Mouse (Mus musculus) right cerebral cortex, postnatal 10 days (tissue): ENCODE measurements around the gene Clstn1.
A peak's percentile ranks its signal among the peaks of the same experiment; 100 is the strongest.

Experiments
- DNase-seq, 2 experiments: peaks; one replicate each; pipeline ENCODE4 v3.0.0; 2021; ENCODE audit warnings: low spot score in 2 of 2

Clstn1 gene

GRCm38 (mm10) chr4:149567432-149568026, 18.7 kb upstream of the Clstn1 start:
- no peak for DNase-seq

GRCm38 (mm10) chr4:149568622-149569021, 17.6 kb upstream of the Clstn1 start:
- DNase-seq: no peak

- DNase-seq: peak in 1 of 2 experiments; percentile 54
Measured at GRCm38 (mm10) chr4:149569781-149570497, 16.3 kb upstream of the Clstn1 start.

- no peak for DNase-seq
Measured at GRCm38 (mm10) chr4:149570498-149570863, 15.8 kb upstream of the Clstn1 start.

GRCm38 (mm10) chr4:149571209-149571608, 15.1 kb upstream of the Clstn1 start:
- no peak for DNase-seq

- DNase-seq: peak in 1 of 2 experiments; percentile 43
Measured at GRCm38 (mm10) chr4:149571651-149572149, 14.6 kb upstream of the Clstn1 start.

GRCm38 (mm10) chr4:149572446-149572845, 13.8 kb upstream of the Clstn1 start:
- peak in 1 of 2 experiments; percentile 19 for DNase-seq

- peak in 1 of 2 experiments; percentile 20 for DNase-seq
Measured at GRCm38 (mm10) chr4:149572851-149573250, 13.4 kb upstream of the Clstn1 start.

- no peak for DNase-seq
Measured at GRCm38 (mm10) chr4:149574391-149574821, 11.9 kb upstream of the Clstn1 start.

- no peak for DNase-seq
Measured at GRCm38 (mm10) chr4:149576061-149576460, 10.2 kb upstream of the Clstn1 start.

- no peak for DNase-seq
Measured at GRCm38 (mm10) chr4:149576993-149577548, 9.2 kb upstream of the Clstn1 start.

GRCm38 (mm10) chr4:149578085-149578681, 8.1 kb upstream of the Clstn1 start:
- DNase-seq: no peak

- no peak for DNase-seq
Measured at GRCm38 (mm10) chr4:149578831-149579230, 7.4 kb upstream of the Clstn1 start.

- DNase-seq: no peak
Measured at GRCm38 (mm10) chr4:149585236-149585635, 1.0 kb upstream of the Clstn1 start.

GRCm38 (mm10) chr4:149586783-149587595, 721 bp downstream of the Clstn1 start:
- DNase-seq: peak; percentile 74 to 80

GRCm38 (mm10) chr4:149587596-149588168, 1.4 kb downstream of the Clstn1 start:
- DNase-seq: peak in 1 of 2 experiments; percentile 61

- no peak for DNase-seq
Measured at GRCm38 (mm10) chr4:149590200-149590599, 3.9 kb downstream of the Clstn1 start.

- DNase-seq: no peak
Measured at GRCm38 (mm10) chr4:149591486-149591885, 5.2 kb downstream of the Clstn1 start.

- DNase-seq: no peak
Measured at GRCm38 (mm10) chr4:149594913-149595581, 8.8 kb downstream of the Clstn1 start.

GRCm38 (mm10) chr4:149597641-149598208, 11.5 kb downstream of the Clstn1 start:
- DNase-seq: no peak
